Mouse (Mus musculus): ENCODE measurements around the gene Tex2. TPM values are rescaled to one million over a fixed set of nuclear protein-coding genes. Genes with fewer than 3 reads are reported as not detected.

The Tex2 gene
- polyA plus RNA-seq, 1 experiment from 2014 or later, result 8.9 TPM

- Histone ChIP-seq H3K36me3 (ENCODE audit: insufficient read depth, low read length) (peaks cover 15% of the 10 kb centered on the region), H3K27ac (ENCODE audit: low read length) (no peak overlapping the region), H3K4me1 (ENCODE audit: insufficient read depth, low read depth, low read length) (peaks cover 3% of the 10 kb centered on the region; the same call in 1 of the 2 replicates), H3K4me3 (ENCODE audit: low read depth, low read length) (no peak overlapping the region), H3K4me2 (replicated peaks; ENCODE audit: low read depth, low read length) (no peak overlapping the region), H3K9me3 (ENCODE audit: low read length) (no peaks in the 10 kb centered on the region), H3K9ac (replicated peaks; ENCODE audit: low read depth) (no peak overlapping the region), H3K27me3 (replicated peaks; ENCODE audit: insufficient read depth, low read length) (no peaks in the 10 kb centered on the region)
- 34% methylated on average over 2 of the region's 2 CpGs for WGBS
- DNase-seq (ENCODE audit: low spot score), result peak; percentile 82
- peak; percentile 51 for ATAC-seq
- TF ChIP-seq EP300 (IDR thresholded peaks at IDR 0.05), result no peak
- TF ChIP-seq CTCF (IDR thresholded peaks at IDR 0.05), result peak; percentile 87
Observed at GRCm38 (mm10) chr11:106513166-106513565, 100.1 kb downstream of the Tex2 start.

GRCm38 (mm10) chr11:106512006-106512390 lies 101.2 kb downstream of the Tex2 start:
- no peak for DNase-seq (ENCODE audit: low spot score)
- H3K9me3 ChIP-seq (ENCODE audit: low read length), result no peaks in the 10 kb centered on the region
- H3K36me3 ChIP-seq (ENCODE audit: insufficient read depth, low read length), result peaks cover 15% of the 10 kb centered on the region
- TF ChIP-seq CTCF (IDR thresholded peaks at IDR 0.05) (no peak), EP300 (IDR thresholded peaks at IDR 0.05) (no peak)
- no peak overlapping the region for H3K27ac ChIP-seq (ENCODE audit: low read length)
- H3K27me3 ChIP-seq (replicated peaks; ENCODE audit: insufficient read depth, low read length), result no peaks in the 10 kb centered on the region
- H3K4me1 ChIP-seq (ENCODE audit: insufficient read depth, low read depth, low read length), result peaks cover 3% of the 10 kb centered on the region; the same call in 1 of the 2 replicates
- H3K9ac ChIP-seq (replicated peaks; ENCODE audit: low read depth), result no peak overlapping the region
- no peak overlapping the region for H3K4me3 ChIP-seq (ENCODE audit: low read depth, low read length)
- H3K4me2 ChIP-seq (replicated peaks; ENCODE audit: low read depth, low read length), result no peak overlapping the region
- ATAC-seq, result no peak
- WGBS, result 95% methylated on average over 7 of the region's 7 CpGs

GRCm38 (mm10) chr11:106511236-106512005 lies 101.8 kb downstream of the Tex2 start:
- peaks cover 15% of the 10 kb centered on the region for H3K36me3 ChIP-seq (ENCODE audit: insufficient read depth, low read length)
- ATAC-seq (no peak), DNase-seq (ENCODE audit: low spot score) (no peak)
- 90% methylated on average over 14 of the region's 14 CpGs for WGBS
- no peak overlapping the region for H3K4me3 ChIP-seq (ENCODE audit: low read depth, low read length)
- H3K4me2 ChIP-seq (replicated peaks; ENCODE audit: low read depth, low read length), result no peak overlapping the region
- no peak overlapping the region for H3K9ac ChIP-seq (replicated peaks; ENCODE audit: low read depth)
- TF ChIP-seq EP300 (IDR thresholded peaks at IDR 0.05), result no peak
- no peak for TF ChIP-seq CTCF (IDR thresholded peaks at IDR 0.05)
- H3K9me3 ChIP-seq (ENCODE audit: low read length), result no peaks in the 10 kb centered on the region
- no peak overlapping the region for H3K27ac ChIP-seq (ENCODE audit: low read length)
- peaks cover 3% of the 10 kb centered on the region; the same call in 1 of the 2 replicates for H3K4me1 ChIP-seq (ENCODE audit: insufficient read depth, low read depth, low read length)
- no peaks in the 10 kb centered on the region for H3K27me3 ChIP-seq (replicated peaks; ENCODE audit: insufficient read depth, low read length)

GRCm38 (mm10) chr11:106507638-106508037 lies 105.6 kb downstream of the Tex2 start:
- WGBS, result 85% methylated on average over 7 of the region's 7 CpGs
- Histone ChIP-seq H3K4me2 (replicated peaks; ENCODE audit: low read depth, low read length) (no peak overlapping the region), H3K4me1 (ENCODE audit: insufficient read depth, low read depth, low read length) (no peaks in the 10 kb centered on the region), H3K27me3 (replicated peaks; ENCODE audit: insufficient read depth, low read length) (no peaks in the 10 kb centered on the region), H3K36me3 (ENCODE audit: insufficient read depth, low read length) (peaks cover 15% of the 10 kb centered on the region), H3K9ac (replicated peaks; ENCODE audit: low read depth) (no peak overlapping the region), H3K27ac (ENCODE audit: low read length) (no peak overlapping the region), H3K9me3 (ENCODE audit: low read length) (no peaks in the 10 kb centered on the region), H3K4me3 (ENCODE audit: low read depth, low read length) (no peak overlapping the region)
- TF ChIP-seq CTCF (IDR thresholded peaks at IDR 0.05), result no peak
- TF ChIP-seq EP300 (IDR thresholded peaks at IDR 0.05), result no peak
- DNase-seq (ENCODE audit: low spot score), result no peak
- ATAC-seq, result no peak

GRCm38 (mm10) chr11:106506211-106506610 lies 107.0 kb downstream of the Tex2 start:
- WGBS, result 90% methylated on average over 6 of the region's 6 CpGs
- H3K4me2 ChIP-seq (replicated peaks; ENCODE audit: low read depth, low read length), result no peak overlapping the region
- no peaks in the 10 kb centered on the region for H3K27me3 ChIP-seq (replicated peaks; ENCODE audit: insufficient read depth, low read length)
- no peak for DNase-seq (ENCODE audit: low spot score)
- TF ChIP-seq CTCF (IDR thresholded peaks at IDR 0.05), result peak; percentile 37
- TF ChIP-seq EP300 (IDR thresholded peaks at IDR 0.05), result no peak
- no peak overlapping the region for H3K4me3 ChIP-seq (ENCODE audit: low read depth, low read length)
- H3K36me3 ChIP-seq (ENCODE audit: insufficient read depth, low read length), result peaks cover 13% of the 10 kb centered on the region
- H3K27ac ChIP-seq (ENCODE audit: low read length), result no peak overlapping the region
- no peak for ATAC-seq
- H3K9ac ChIP-seq (replicated peaks; ENCODE audit: low read depth), result no peak overlapping the region
- peaks cover 5% of the 10 kb centered on the region; the same call in 1 of the 2 replicates for H3K4me1 ChIP-seq (ENCODE audit: insufficient read depth, low read depth, low read length)
- no peaks in the 10 kb centered on the region for H3K9me3 ChIP-seq (ENCODE audit: low read length)

GRCm38 (mm10) chr11:106504129-106504528 lies 109.1 kb downstream of the Tex2 start:
- H3K36me3 ChIP-seq (ENCODE audit: insufficient read depth, low read length), result peaks cover 2% of the 10 kb centered on the region; the same call in 1 of the 2 replicates
- TF ChIP-seq EP300 (IDR thresholded peaks at IDR 0.05) (no peak), CTCF (IDR thresholded peaks at IDR 0.05) (no peak)
- H3K4me1 ChIP-seq (ENCODE audit: insufficient read depth, low read depth, low read length), result peaks cover 5% of the 10 kb centered on the region; the same call in 1 of the 2 replicates
- ATAC-seq (no peak), DNase-seq (ENCODE audit: low spot score) (no peak)
- H3K27me3 ChIP-seq (replicated peaks; ENCODE audit: insufficient read depth, low read length), result no peaks in the 10 kb centered on the region
- H3K4me2 ChIP-seq (replicated peaks; ENCODE audit: low read depth, low read length), result no peak overlapping the region
- no peak overlapping the region for H3K4me3 ChIP-seq (ENCODE audit: low read depth, low read length)
- no peaks in the 10 kb centered on the region for H3K9me3 ChIP-seq (ENCODE audit: low read length)
- no peak overlapping the region for H3K9ac ChIP-seq (replicated peaks; ENCODE audit: low read depth)
- H3K27ac ChIP-seq (ENCODE audit: low read length), result no peak overlapping the region

Measured in lung, postnatal 0 days (tissue).